Mouse (Mus musculus) heart, embryonic 12.5 days (tissue): Measurements from ENCODE around the gene Ak1. TPM values are rescaled to one million over a fixed set of nuclear protein-coding genes. Genes with fewer than 3 reads are reported as not detected.

Experiments used
- ATAC-seq: fragments of 200-750 bp; cut with Nextera tagmentation; 2 replicates; pipeline ENCODE4 v1.8.0; 2017; ENCODE audit warnings: moderate TSS enrichment, moderate library complexity; ENCODE audit not compliant: insufficient number of reproducible peaks, low FRiP score
- H3K27ac ChIP-seq: fragments of 300-500 bp; sonication (generic); 2 replicates; pipeline ENCODE4 v1.5.1; 2016; ENCODE audit warnings: mild to moderate bottlenecking, moderate library complexity; ENCODE audit not compliant: poor library complexity, severe bottlenecking
- H3K27me3 ChIP-seq: fragments of 300-500 bp; sonication (generic); replicated peaks from 2 replicates; pipeline ENCODE4 v1.6.1; 2016; ENCODE audit warnings: mild to moderate bottlenecking, moderate library complexity
- H3K36me3 ChIP-seq: fragments of 300-500 bp; sonication (generic); 2 replicates; pipeline ENCODE4 v1.6.1; 2016; ENCODE audit warnings: mild to moderate bottlenecking, moderate library complexity
- H3K4me1 ChIP-seq: fragments of 300-500 bp; sonication (generic); replicated peaks from 2 replicates; pipeline ENCODE4 v1.6.1; 2016; ENCODE audit warnings: mild to moderate bottlenecking
- H3K4me2 ChIP-seq: fragments of 300-500 bp; sonication (generic); 2 replicates; pipeline ENCODE4 v1.6.1; 2016; ENCODE audit warnings: mild to moderate bottlenecking, moderate library complexity
- H3K4me3 ChIP-seq: fragments of 300-500 bp; sonication (generic); 2 replicates; pipeline ENCODE4 v1.5.1; 2016; ENCODE audit warnings: mild to moderate bottlenecking
- H3K9ac ChIP-seq: fragments of 300-500 bp; sonication (generic); 2 replicates; pipeline ENCODE4 v1.6.1; 2016; ENCODE audit warnings: mild to moderate bottlenecking, moderate library complexity
- H3K9me3 ChIP-seq: fragments of 300-500 bp; sonication (generic); replicated peaks from 2 replicates; pipeline ENCODE4 v1.6.1; 2016; ENCODE audit warnings: mild to moderate bottlenecking, moderate library complexity
- WGBS: fragments of 180-500 bp; shearing (Covaris S2); methylation state at CpG from one replicate; pipeline ENCODE4 v1.1.7; 2016; 5-methylcytosine and 5-hydroxymethylcytosine counted together
- polyA plus RNA-seq: library from polyadenylated mRNA; unstranded; fragments of >200 nt; fragmentation: Nextera tagmentation; extraction: Ambion mirVana; gene quantifications from 2 replicates; pipeline ENCODE4 v1.2.1, GENCODE M21; 2016

Gene Ak1
- polyA plus RNA-seq, 1 experiment from 2014 or later = 285 TPM

DNA sequence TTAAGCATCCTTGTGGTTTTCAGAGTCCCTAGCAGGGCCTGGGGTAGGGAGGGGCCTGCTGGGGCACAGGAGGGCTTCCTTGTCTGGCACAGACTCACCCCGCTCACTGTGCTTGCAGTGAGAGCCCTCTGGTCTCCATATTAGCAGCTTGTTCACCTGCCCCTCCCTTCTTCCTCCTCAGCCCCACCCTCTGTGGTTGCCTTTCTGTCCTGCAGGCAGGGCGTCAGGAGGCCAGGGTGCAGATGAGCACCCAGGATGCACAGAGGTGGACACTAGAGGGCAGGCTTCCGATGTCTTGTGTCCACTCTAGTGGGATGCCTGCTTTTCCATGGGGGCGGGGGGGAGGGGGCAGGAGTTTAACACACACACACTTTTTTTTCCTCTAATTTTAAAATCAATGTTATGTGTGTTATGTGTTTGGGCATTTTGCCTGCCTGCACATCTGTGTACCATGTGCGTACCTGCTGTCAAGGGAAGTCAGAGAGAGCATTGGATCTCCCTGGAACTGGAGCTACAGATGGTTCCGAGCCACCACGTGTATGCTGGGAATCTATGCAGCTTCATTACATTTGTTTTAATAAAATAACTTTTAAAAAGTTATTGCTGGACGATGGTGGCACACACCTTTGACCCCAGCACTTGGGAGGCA, 20.0 kb upstream of the Ak1 start:
- WGBS = 36% methylated on average over 8 of the region's 8 CpGs
- no peaks in the 10 kb centered on the region for H3K27me3 ChIP-seq
- H3K4me3 ChIP-seq = no peak overlapping the region
- ATAC-seq = 0 out of 2 replicates have a peak, but pooled peaks have one; percentile 48
- no peak overlapping the region for H3K9ac ChIP-seq
- peak overlapping the region; percentile 36; the same call in 1 of the 2 replicates for H3K27ac ChIP-seq
- 0 out of 2 replicates have a peak overlapping the region, but pooled peaks have one; percentile 15 for H3K4me2 ChIP-seq
- H3K36me3 ChIP-seq = peaks cover 29% of the 10 kb centered on the region
- no peaks in the 10 kb centered on the region for H3K9me3 ChIP-seq
- H3K4me1 ChIP-seq = peaks cover 17% of the 10 kb centered on the region

- Histone ChIP-seq H3K27me3 (no peaks in the 10 kb centered on the region), H3K9ac (no peak overlapping the region), H3K4me3 (peak overlapping the region; percentile 35), H3K9me3 (no peaks in the 10 kb centered on the region), H3K4me2 (peak overlapping the region; percentile 63), H3K36me3 (peaks cover 18% of the 10 kb centered on the region), H3K27ac (peak overlapping the region; percentile 36; the same call in 1 of the 2 replicates), H3K4me1 (peaks cover 20% of the 10 kb centered on the region)
- under 1% methylated on average over 11 of the region's 11 CpGs for WGBS
- ATAC-seq = peak; percentile 46; the same call in 1 of the 2 replicates
These were observed 18.9 kb upstream of the Ak1 start for GRCm38 (mm10) chr2:32602600-32603054.

GRCm38 (mm10) chr2:32604631-32605030, 16.9 kb upstream of the Ak1 start:
- H3K9ac ChIP-seq = no peak overlapping the region
- H3K4me3 ChIP-seq = no peak overlapping the region
- no peak overlapping the region for H3K4me2 ChIP-seq
- ATAC-seq = no peak
- H3K27ac ChIP-seq = no peak overlapping the region
- H3K36me3 ChIP-seq = peaks cover under 1% of the 10 kb centered on the region; the same call in 1 of the 2 replicates
- WGBS = 33% methylated on average over 10 of the region's 10 CpGs
- peaks cover 40% of the 10 kb centered on the region for H3K4me1 ChIP-seq
- no peaks in the 10 kb centered on the region for H3K27me3 ChIP-seq
- H3K9me3 ChIP-seq = no peaks in the 10 kb centered on the region

DNA sequence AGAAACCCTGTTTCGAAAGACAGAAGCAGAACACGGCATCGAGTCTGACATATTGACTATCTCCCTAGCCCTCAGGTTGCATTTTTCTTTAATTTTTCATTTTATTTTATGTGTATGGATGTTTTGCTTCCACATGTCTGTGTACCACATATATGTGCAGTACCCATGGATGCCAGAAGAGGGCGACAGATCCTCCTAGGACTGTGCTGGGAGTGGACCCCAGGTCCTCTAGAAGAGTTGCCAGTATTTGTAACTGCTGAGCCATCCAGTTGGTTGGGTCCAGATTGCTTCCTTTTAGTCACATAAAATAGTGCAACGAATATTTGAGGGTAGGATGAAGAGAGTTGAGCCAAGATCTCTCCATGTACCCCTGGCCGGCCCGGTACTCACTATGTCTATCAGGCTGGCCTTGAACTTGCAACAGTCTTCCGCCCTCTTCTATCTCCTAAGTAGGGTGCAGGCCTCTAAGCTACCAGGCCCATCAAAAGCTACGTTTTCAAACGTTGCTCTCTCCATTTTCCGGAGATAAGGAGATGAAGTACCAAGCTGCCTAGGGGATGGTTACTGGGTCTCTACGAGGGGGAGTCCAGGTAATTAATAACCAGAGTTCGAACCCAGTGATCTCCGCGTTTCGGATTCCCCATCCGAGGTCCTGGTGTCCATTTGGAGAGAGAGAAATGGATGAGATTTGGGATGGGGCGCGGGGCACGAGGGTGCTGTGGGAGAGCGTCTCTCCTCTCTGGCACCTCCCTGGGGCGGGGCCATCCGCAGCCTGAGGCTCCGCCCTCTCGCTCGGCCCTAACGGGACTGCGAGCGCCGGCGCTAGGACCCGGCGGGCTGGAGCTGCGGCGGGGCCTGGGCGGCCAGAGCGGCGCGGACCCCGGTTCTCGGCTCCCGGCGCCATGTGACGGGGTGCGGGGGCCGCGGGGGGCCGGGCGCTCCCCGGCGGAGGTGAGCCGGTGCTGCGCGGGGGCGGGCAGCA, 15.1 kb upstream of the Ak1 start:
- Histone ChIP-seq H3K4me1 (peaks cover 53% of the 10 kb centered on the region), H3K9ac (peak overlapping the region; percentile 91), H3K36me3 (no peaks in the 10 kb centered on the region), H3K4me2 (peak overlapping the region; percentile 87), H3K27ac (peak overlapping the region; percentile 90), H3K4me3 (peak overlapping the region; percentile 80), H3K9me3 (no peaks in the 10 kb centered on the region), H3K27me3 (no peaks in the 10 kb centered on the region)
- ATAC-seq = peak; percentile 87
- WGBS = 12% methylated on average over 44 of the region's 55 CpGs

- ATAC-seq = peak; percentile 49
- peak overlapping the region; percentile 91 for H3K9ac ChIP-seq
- peaks cover 5% of the 10 kb centered on the region for H3K36me3 ChIP-seq
- H3K4me1 ChIP-seq = peaks cover 47% of the 10 kb centered on the region
- H3K9me3 ChIP-seq = no peaks in the 10 kb centered on the region
- H3K4me3 ChIP-seq = peak overlapping the region; percentile 80
- H3K27me3 ChIP-seq = no peaks in the 10 kb centered on the region
- 4% methylated on average over 34 of the region's 34 CpGs for WGBS
- peak overlapping the region; percentile 90 for H3K27ac ChIP-seq
- peak overlapping the region; percentile 87 for H3K4me2 ChIP-seq
These were observed 14.2 kb upstream of the Ak1 start for GRCm38 (mm10) chr2:32607262-32607947.

DNA sequence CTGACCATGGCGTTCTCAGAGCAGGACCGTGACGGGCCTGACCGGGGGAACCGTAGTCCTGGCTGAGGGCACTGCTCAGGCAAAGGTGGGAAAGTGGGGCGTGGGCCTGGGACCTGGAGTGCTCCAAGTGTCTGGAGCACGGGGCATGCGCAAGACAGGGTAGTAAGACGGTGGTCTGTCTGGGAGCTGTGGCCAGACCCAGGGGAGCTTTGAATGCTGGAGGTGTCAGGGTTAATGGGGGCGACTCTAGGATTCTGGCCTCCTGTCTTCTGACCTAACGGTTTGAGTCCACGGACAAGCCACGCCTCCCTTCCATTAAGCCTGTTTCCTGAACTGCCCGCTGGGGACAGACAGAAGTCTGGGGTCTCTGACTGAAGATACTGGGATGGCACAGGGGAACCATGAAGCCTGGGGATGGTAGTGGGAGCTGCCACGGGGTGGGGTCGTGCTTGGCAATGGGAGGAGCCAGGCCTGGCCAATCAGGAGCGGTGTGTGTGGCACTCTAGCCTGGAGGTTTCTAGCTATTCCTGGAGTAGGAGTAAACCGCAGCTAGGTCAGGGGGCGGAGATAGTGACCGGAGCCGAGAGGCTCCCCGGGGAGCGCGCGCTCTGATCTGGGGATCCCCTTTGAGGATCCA, 13.3 kb upstream of the Ak1 start:
- peak; percentile 71 for ATAC-seq
- Histone ChIP-seq H3K9me3 (no peaks in the 10 kb centered on the region), H3K27me3 (no peaks in the 10 kb centered on the region), H3K27ac (peak overlapping the region; percentile 90), H3K4me2 (peak overlapping the region; percentile 87), H3K9ac (peak overlapping the region; percentile 66), H3K36me3 (peaks cover 13% of the 10 kb centered on the region), H3K4me1 (peaks cover 44% of the 10 kb centered on the region), H3K4me3 (peak overlapping the region; percentile 80)
- 4% methylated on average over 25 of the region's 25 CpGs for whole genome bisulfite sequencing

- H3K27me3 ChIP-seq = no peaks in the 10 kb centered on the region
- H3K36me3 ChIP-seq = peaks cover 17% of the 10 kb centered on the region
- H3K27ac ChIP-seq = peak overlapping the region; percentile 90
- peak overlapping the region; percentile 66 for H3K9ac ChIP-seq
- peaks cover 44% of the 10 kb centered on the region for H3K4me1 ChIP-seq
- 35% methylated on average over 18 of the region's 18 CpGs for WGBS
- H3K9me3 ChIP-seq = no peaks in the 10 kb centered on the region
- peak overlapping the region; percentile 80 for H3K4me3 ChIP-seq
- peak overlapping the region; percentile 87 for H3K4me2 ChIP-seq
- ATAC-seq = peak; percentile 54
These were observed 12.7 kb upstream of the Ak1 start for GRCm38 (mm10) chr2:32608778-32609435.

GRCm38 (mm10) chr2:32610610-32611229, 10.8 kb upstream of the Ak1 start:
- Histone ChIP-seq H3K4me2 (peak overlapping the region; percentile 87), H3K27me3 (no peaks in the 10 kb centered on the region), H3K4me1 (peaks cover 44% of the 10 kb centered on the region), H3K36me3 (peaks cover 32% of the 10 kb centered on the region), H3K9ac (peak overlapping the region; percentile 70), H3K27ac (peak overlapping the region; percentile 77), H3K4me3 (peak overlapping the region; percentile 51), H3K9me3 (no peaks in the 10 kb centered on the region)
- ATAC-seq = no peak
- whole genome bisulfite sequencing = 12% methylated on average over 23 of the region's 23 CpGs

DNA sequence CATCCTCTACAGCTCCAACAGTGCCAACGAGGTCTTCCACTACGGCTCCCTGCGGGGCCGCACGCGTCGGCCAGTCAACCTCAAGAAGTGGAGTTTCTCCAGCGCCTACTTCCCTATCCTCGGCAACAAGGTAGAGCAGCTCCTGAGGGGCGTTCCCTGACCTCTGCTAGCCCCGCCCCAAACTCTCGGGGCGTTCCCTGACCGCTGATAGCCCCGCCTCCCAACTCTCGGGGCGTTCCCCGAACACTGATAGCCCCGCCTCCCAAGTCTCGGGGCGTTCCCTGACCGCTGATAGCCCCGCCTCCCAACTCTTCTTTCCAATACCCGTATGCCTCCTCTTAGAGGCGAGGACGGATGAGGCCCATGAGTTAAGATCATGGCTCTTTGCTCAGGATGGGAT, 9.3 kb upstream of the Ak1 start:
- Histone ChIP-seq H3K27ac (no peak overlapping the region), H3K36me3 (peaks cover 43% of the 10 kb centered on the region), H3K9ac (no peak overlapping the region), H3K4me3 (no peak overlapping the region), H3K4me2 (no peak overlapping the region), H3K27me3 (no peaks in the 10 kb centered on the region), H3K9me3 (no peaks in the 10 kb centered on the region), H3K4me1 (peaks cover 44% of the 10 kb centered on the region)
- 62% methylated on average over 26 of the region's 26 CpGs for WGBS
- no peak for ATAC-seq

DNA sequence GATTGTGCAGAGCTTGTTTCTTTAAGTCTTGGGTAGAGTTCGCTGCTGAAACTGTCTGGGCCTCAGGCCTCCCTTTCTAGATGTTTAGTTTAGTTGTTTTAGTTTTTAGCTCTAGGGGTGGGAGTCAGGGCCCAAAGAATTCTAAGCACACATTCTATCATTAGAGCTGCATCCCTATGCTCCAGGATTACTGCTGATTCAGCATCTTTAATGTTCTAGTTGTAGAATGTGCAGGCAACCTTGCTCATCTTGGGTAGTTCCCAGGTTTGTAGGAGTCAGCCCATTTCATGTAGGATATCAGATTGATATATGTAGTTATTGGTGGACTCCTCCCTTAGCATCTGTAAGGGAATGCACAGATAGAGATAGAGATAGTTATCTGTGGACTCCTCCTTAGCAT, 4.4 kb upstream of the Ak1 start:
- Histone ChIP-seq H3K36me3 (peaks cover 62% of the 10 kb centered on the region), H3K9me3 (peaks cover 3% of the 10 kb centered on the region; the same call in 1 of the 2 replicates), H3K27me3 (no peaks in the 10 kb centered on the region), H3K9ac (no peak overlapping the region), H3K4me1 (peaks cover 39% of the 10 kb centered on the region), H3K4me2 (no peak overlapping the region), H3K4me3 (no peak overlapping the region), H3K27ac (no peak overlapping the region)
- ATAC-seq = no peak
- 95% methylated on average over 1 of the region's 1 CpGs for WGBS
